Mouse (Mus musculus) MEL (cell line): ENCODE results near the gene Gmppb.

ENCODE experiments used
- CTCF ChIP-seq, 3 experiments: IDR thresholded peaks in 2 of 3; conservative IDR thresholded peaks in 1 of 3; 2 replicates each; pipeline ENCODE4 v1.5.1; 2011 to 2012; ENCODE audit warnings: low read length in 3 of 3, low read depth in 2 of 3, mild to moderate bottlenecking in 2 of 3, improper control_type of control experiment in 1 of 3, inconsistent platforms in 1 of 3, mixed read lengths in 1 of 3, moderate library complexity in 1 of 3; ENCODE audit not compliant: control insufficient read depth in 1 of 3, insufficient read depth in 1 of 3, poor library complexity in 1 of 3, severe bottlenecking in 1 of 3
- MAZ ChIP-seq: IDR thresholded peaks from 2 replicates; pipeline ENCODE4 v1.6.1; 2012; ENCODE audit warnings: low read depth, mild to moderate bottlenecking, inconsistent platforms, low read length, improper control_type of control experiment
- USF1 ChIP-seq: IDR thresholded peaks from 2 replicates; pipeline ENCODE4 v1.6.1; 2014; ENCODE audit warnings: low read depth, mild to moderate bottlenecking, inconsistent platforms, low read length, improper control_type of control experiment, moderate library complexity

GRCm38 (mm10) chr9:108085261-108085660 lies 36.2 kb downstream of the Gmppb start:
- TF ChIP-seq MAZ (no peak), CTCF (IDR thresholded peaks at IDR 0.05 in 2 of 3, conservative IDR thresholded peaks at IDR 0.05 in 1 of 3; ENCODE audit: control insufficient read depth in 1 of 3, insufficient read depth in 1 of 3, low read depth in 2 of 3, low read length in 3 of 3, poor library complexity in 1 of 3, severe bottlenecking in 1 of 3) (no peak), USF1 (no peak)
